In genomic region chr2:67460857-67461256, GRCm38 (mm10) we compare ENCODE assay signal across 47 mouse cellular contexts. TPM values are rescaled to one million over a fixed set of nuclear protein-coding genes. Genes with fewer than 3 reads are reported as not detected.
"Had no signal": no experiment of that assay in that cellular context is flagged by ENCODE, and none has a peak within 500 bp of the region (broad histone marks: within the 10 kb centered on the region; RNA-seq: fewer than 3 reads in every experiment).

No protein-coding gene starts in this region.

- ATAC-seq: liver, postnatal 0 days; lung, postnatal 0 days; midbrain, embryonic 13.5 days; midbrain, embryonic 15.5 days; midbrain, embryonic 16.5 days had no signal

- H3K27me3 ChIP-seq: limb, embryonic 12.5 days; limb, embryonic 13.5 days; limb, embryonic 15.5 days; liver, embryonic 13.5 days; liver, embryonic 15.5 days; lung, embryonic 15.5 days; megakaryocyte, embryonic 14.5 days; midbrain, embryonic 12.5 days; midbrain, embryonic 13.5 days; midbrain, embryonic 15.5 days; neural tube, embryonic 12.5 days had no signal

- H3K4me2 ChIP-seq: limb, embryonic 12.5 days; limb, embryonic 13.5 days; limb, embryonic 15.5 days; liver, embryonic 13.5 days; liver, embryonic 15.5 days; lung, embryonic 14.5 days; lung, embryonic 15.5 days; midbrain, embryonic 11.5 days; midbrain, embryonic 12.5 days; midbrain, embryonic 13.5 days; midbrain, embryonic 15.5 days; neural tube, embryonic 12.5 days had no signal

- H3K4me1 ChIP-seq: limb, embryonic 10.5 days; limb, embryonic 12.5 days; limb, embryonic 15.5 days; liver, embryonic 13.5 days; liver, embryonic 15.5 days; lung, embryonic 15.5 days; megakaryocyte, embryonic 14.5 days; midbrain, embryonic 10.5 days; midbrain, embryonic 12.5 days; midbrain, embryonic 13.5 days; midbrain, embryonic 15.5 days; neural tube, embryonic 12.5 days had no signal

- H3K27ac ChIP-seq: left cerebral cortex, adult 2 months; limb, embryonic 10.5 days; limb, embryonic 12.5 days; limb, embryonic 13.5 days; limb, embryonic 15.5 days; liver, embryonic 13.5 days; liver, embryonic 14.5 days; liver, embryonic 15.5 days; lung, embryonic 15.5 days; macrophage; midbrain, embryonic 10.5 days; midbrain, embryonic 12.5 days; midbrain, embryonic 13.5 days; midbrain, embryonic 15.5 days; neural tube, embryonic 12.5 days had no signal

- H3K4me3 ChIP-seq: left cerebral cortex, adult 2 months; limb, embryonic 10.5 days; limb, embryonic 12.5 days; limb, embryonic 13.5 days; limb, embryonic 15.5 days; liver, embryonic 13.5 days; liver, embryonic 15.5 days; lung, embryonic 15.5 days; megakaryocyte, embryonic 14.5 days; midbrain, embryonic 10.5 days; midbrain, embryonic 12.5 days; midbrain, embryonic 13.5 days; midbrain, embryonic 15.5 days; myocyte; neural tube, embryonic 12.5 days had no signal

- DNase-seq: left cerebral cortex, postnatal 4 days; liver; liver, embryonic 13.5 days; liver, postnatal 0 days; lung, adult 18-20 months; lung, adult 2 months; lung, embryonic 14.5 days; lung, postnatal 10 days; lung, postnatal 14 days; lung, postnatal 36 days; lung, postnatal 4 days; midbrain, embryonic 14.5 days had no signal

- H3K36me3 ChIP-seq: limb, embryonic 10.5 days; limb, embryonic 12.5 days; limb, embryonic 13.5 days; limb, embryonic 15.5 days; liver, embryonic 13.5 days; liver, embryonic 15.5 days; lung, embryonic 15.5 days; midbrain, embryonic 10.5 days; midbrain, embryonic 12.5 days; midbrain, embryonic 13.5 days; midbrain, embryonic 15.5 days; neural tube, embryonic 12.5 days had no signal

- H3K9me3 ChIP-seq: limb, embryonic 10.5 days; limb, embryonic 12.5 days; limb, embryonic 13.5 days; limb, embryonic 15.5 days; liver, embryonic 13.5 days; liver, embryonic 15.5 days; lung, embryonic 15.5 days; midbrain, embryonic 10.5 days; midbrain, embryonic 12.5 days; midbrain, embryonic 13.5 days; midbrain, embryonic 15.5 days; neural tube, embryonic 12.5 days had no signal

- H3K9ac ChIP-seq: limb, embryonic 12.5 days; limb, embryonic 13.5 days; limb, embryonic 15.5 days; liver, embryonic 13.5 days; liver, embryonic 14.5 days; liver, embryonic 15.5 days; liver, postnatal 0 days; lung, embryonic 14.5 days; lung, embryonic 15.5 days; midbrain, embryonic 12.5 days; midbrain, embryonic 13.5 days; midbrain, embryonic 15.5 days; neural tube, embryonic 12.5 days had no signal

RNA-seq across cellular contexts. Expression of gene Xirp2, which starts 15.1 kb away (rescaled TPM):
- total RNA-seq: left cerebral cortex, postnatal 4 days; megakaryocyte progenitor cell, adult 5-6 weeks; megakaryocyte, adult 5-6 weeks; megakaryocyte-erythroid progenitor cell, adult 5-6 weeks; monocyte, adult 5-6 weeks had no signal
- polyA plus RNA-seq: limb, embryonic 10.5 days; limb, embryonic 11.5 days; limb, embryonic 12.5 days; limb, embryonic 13.5 days; liver, adult 2 months; liver, embryonic 13.5 days; liver, embryonic 14.5 days; liver, postnatal 0 days; lung, embryonic 14.5 days; lung, postnatal 0 days; macrophage; midbrain, embryonic 10.5 days; midbrain, embryonic 11.5 days; midbrain, embryonic 12.5 days; midbrain, embryonic 13.5 days; midbrain, embryonic 14.5 days; midbrain, embryonic 15.5 days; midbrain, embryonic 16.5 days; neural tube, embryonic 11.5 days; neural tube, embryonic 12.5 days had no signal

RNA-seq across cellular contexts. Expression of gene Gm26727, which starts 27.9 kb away (rescaled TPM):
- total RNA-seq: left cerebral cortex, adult 2 months; left cerebral cortex, adult 8-10 months; left cerebral cortex, postnatal 10 days; left cerebral cortex, postnatal 14 days; left cerebral cortex, postnatal 25 days; left cerebral cortex, postnatal 36 days; left cerebral cortex, postnatal 4 days; liver, adult 2 months; megakaryocyte progenitor cell, adult 5-6 weeks; megakaryocyte, adult 5-6 weeks; megakaryocyte-erythroid progenitor cell, adult 5-6 weeks; midbrain, postnatal 0 days; monocyte, adult 5-6 weeks had no signal
- polyA plus RNA-seq: limb, embryonic 10.5 days; limb, embryonic 11.5 days; limb, embryonic 12.5 days; limb, embryonic 13.5 days; limb, embryonic 14.5 days; limb, embryonic 15.5 days; liver, adult 2 months; liver, embryonic 13.5 days; liver, embryonic 14.5 days; liver, embryonic 15.5 days; liver, embryonic 16.5 days; liver, postnatal 0 days; lung, adult 2 months; lung, embryonic 14.5 days; lung, embryonic 15.5 days; lung, embryonic 16.5 days; lung, postnatal 0 days; macrophage; midbrain, embryonic 10.5 days; midbrain, embryonic 11.5 days; midbrain, embryonic 12.5 days; midbrain, embryonic 13.5 days; midbrain, embryonic 14.5 days; midbrain, embryonic 15.5 days; midbrain, embryonic 16.5 days; midbrain, postnatal 0 days; myocyte; neural tube, embryonic 11.5 days; neural tube, embryonic 12.5 days had no signal

RNA-seq across cellular contexts. Expression of gene Gm21830, which starts 47.3 kb away (rescaled TPM):
- total RNA-seq: left cerebral cortex, adult 2 months; left cerebral cortex, adult 8-10 months; left cerebral cortex, postnatal 10 days; left cerebral cortex, postnatal 14 days; left cerebral cortex, postnatal 25 days; left cerebral cortex, postnatal 36 days; left cerebral cortex, postnatal 4 days; liver, adult 2 months; megakaryocyte progenitor cell, adult 5-6 weeks; megakaryocyte, adult 5-6 weeks; megakaryocyte-erythroid progenitor cell, adult 5-6 weeks; midbrain, postnatal 0 days; monocyte, adult 5-6 weeks had no signal
- polyA plus RNA-seq: limb, embryonic 10.5 days; limb, embryonic 11.5 days; limb, embryonic 12.5 days; limb, embryonic 13.5 days; limb, embryonic 14.5 days; limb, embryonic 15.5 days; liver, adult 2 months; liver, embryonic 13.5 days; liver, embryonic 14.5 days; liver, embryonic 15.5 days; liver, embryonic 16.5 days; liver, postnatal 0 days; lung, adult 2 months; lung, embryonic 14.5 days; lung, embryonic 15.5 days; lung, embryonic 16.5 days; lung, postnatal 0 days; macrophage; midbrain, embryonic 10.5 days; midbrain, embryonic 11.5 days; midbrain, embryonic 12.5 days; midbrain, embryonic 13.5 days; midbrain, embryonic 14.5 days; midbrain, embryonic 15.5 days; midbrain, embryonic 16.5 days; midbrain, postnatal 0 days; myocyte; neural tube, embryonic 11.5 days; neural tube, embryonic 12.5 days had no signal
